Comparison of ENCODE assay signal across 16 mouse cellular contexts in genomic region chr19:28818286-28818685, GRCm38 (mm10). TPM values are rescaled to one million over a fixed set of nuclear protein-coding genes. Genes with fewer than 3 reads are reported as not detected.
DNase-seq lines count a peak whose midpoint lies in the region; ATAC-seq and TF ChIP-seq lines count a peak whose summit lies in the region.
"Had no signal": no experiment of that assay in that cellular context is flagged by ENCODE, and none has a peak within 500 bp of the region (broad histone marks: within the 10 kb centered on the region; RNA-seq: fewer than 3 reads in every experiment).

No protein-coding gene starts in this region.

- H3K27me3 ChIP-seq in kidney, postnatal 0 days (ENCODE audit: insufficient read depth, low read length), result no peaks in the 10 kb centered on the region
- H3K27me3 ChIP-seq in kidney, embryonic 16.5 days (ENCODE audit: insufficient read depth, low read length), result no peaks in the 10 kb centered on the region
- no peaks in the 10 kb centered on the region for H3K27me3 ChIP-seq in forebrain, postnatal 0 days (ENCODE audit: insufficient read depth, low read length)
- H3K27me3 ChIP-seq: hindbrain, embryonic 15.5 days; limb, embryonic 13.5 days had no signal

- no peak overlapping the region for H3K27ac ChIP-seq in kidney, postnatal 0 days
- H3K27ac ChIP-seq in kidney, embryonic 16.5 days (ENCODE audit: low read length), result no peak overlapping the region
- no peak overlapping the region for H3K27ac ChIP-seq in forebrain, postnatal 0 days (ENCODE audit: low read depth, low read length)
- H3K27ac ChIP-seq: hindbrain, embryonic 15.5 days; limb, embryonic 13.5 days had no signal

- no peak overlapping the region for H3K4me3 ChIP-seq in kidney, postnatal 0 days (replicated peaks; ENCODE audit: low read depth, low read length)
- H3K4me3 ChIP-seq in kidney, embryonic 16.5 days (ENCODE audit: low read length), result no peak overlapping the region
- H3K4me3 ChIP-seq in forebrain, postnatal 0 days (ENCODE audit: low read depth, low read length), result no peak overlapping the region
- H3K4me3 ChIP-seq: erythroblast, embryonic 14.5 days; hindbrain, embryonic 15.5 days; limb, embryonic 13.5 days had no signal

- no peaks in the 10 kb centered on the region for H3K9me3 ChIP-seq in kidney, postnatal 0 days (replicated peaks; ENCODE audit: low read length)
- H3K9me3 ChIP-seq in kidney, embryonic 16.5 days (ENCODE audit: low read length), result no peaks in the 10 kb centered on the region
- no peaks in the 10 kb centered on the region for H3K9me3 ChIP-seq in forebrain, postnatal 0 days (ENCODE audit: low read length)
- H3K9me3 ChIP-seq: hindbrain, embryonic 15.5 days; limb, embryonic 13.5 days had no signal

- 81% methylated on average over 4 of the region's 4 CpGs for WGBS in kidney, postnatal 0 days
- 70% methylated on average over 4 of the region's 4 CpGs for whole genome bisulfite sequencing in kidney, embryonic 16.5 days
- WGBS in forebrain, postnatal 0 days, result 85% methylated on average over 4 of the region's 4 CpGs

- H3K4me2 ChIP-seq in kidney, postnatal 0 days (ENCODE audit: low read length), result no peak overlapping the region
- H3K4me2 ChIP-seq in kidney, embryonic 16.5 days (replicated peaks; ENCODE audit: low read depth, low read length), result no peak overlapping the region
- no peak overlapping the region for H3K4me2 ChIP-seq in forebrain, postnatal 0 days (ENCODE audit: low read depth)
- H3K4me2 ChIP-seq: hindbrain, embryonic 15.5 days; limb, embryonic 13.5 days had no signal

- no peaks in the 10 kb centered on the region for H3K36me3 ChIP-seq in kidney, postnatal 0 days (ENCODE audit: insufficient read depth, low read length)
- no peaks in the 10 kb centered on the region for H3K36me3 ChIP-seq in kidney, embryonic 16.5 days (ENCODE audit: insufficient read depth, low read length)
- no peaks in the 10 kb centered on the region for H3K36me3 ChIP-seq in forebrain, postnatal 0 days (ENCODE audit: insufficient read depth)
- H3K36me3 ChIP-seq: hindbrain, embryonic 15.5 days; limb, embryonic 13.5 days had no signal

- no peak for TF ChIP-seq CTCF in kidney, postnatal 0 days (IDR thresholded peaks at IDR 0.05; ENCODE audit: low read depth)
- no peak for TF ChIP-seq CTCF in forebrain, postnatal 0 days (IDR thresholded peaks at IDR 0.05; ENCODE audit: low read depth)

- no peak for ATAC-seq in kidney, postnatal 0 days (replicated peaks; ENCODE audit: low FRiP score, low read depth)
- no peak for ATAC-seq in kidney, embryonic 16.5 days (ENCODE audit: low FRiP score, low TSS enrichment)
- ATAC-seq in forebrain, postnatal 0 days, result no peak
- ATAC-seq: forebrain, embryonic 16.5 days; liver, postnatal 0 days had no signal

- peak; percentile 67 for DNase-seq in kidney, postnatal 0 days (ENCODE audit: low spot score)
- DNase-seq in 416B (ENCODE audit: low read depth), result peak; percentile 42
- peak; percentile 78 for DNase-seq in NIH3T3 (ENCODE audit: low read depth)
- DNase-seq in induced T-regulatory cell, adult 2 months (ENCODE audit: low read depth), result peak; percentile 3
- DNase-seq in forebrain, postnatal 0 days, result no peak
- no peak for DNase-seq in urinary bladder, postnatal 36 days (ENCODE audit: low spot score in 2 of 2)
- no peak for DNase-seq in spleen, postnatal 36 days (ENCODE audit: low spot score in 2 of 2)
- DNase-seq: adrenal gland, postnatal 36 days; liver, postnatal 0 days; right cerebral cortex, postnatal 14 days had no signal

- H3K4me1 ChIP-seq in kidney, postnatal 0 days (replicated peaks; ENCODE audit: insufficient read depth, low read length), result no peaks in the 10 kb centered on the region
- no peaks in the 10 kb centered on the region for H3K4me1 ChIP-seq in kidney, embryonic 16.5 days (ENCODE audit: insufficient read depth, low read length)
- H3K4me1 ChIP-seq in forebrain, postnatal 0 days (ENCODE audit: insufficient read depth), result no peaks in the 10 kb centered on the region
- H3K4me1 ChIP-seq: hindbrain, embryonic 15.5 days; limb, embryonic 13.5 days had no signal

- H3K9ac ChIP-seq in kidney, postnatal 0 days (ENCODE audit: low read depth, low read length), result no peak overlapping the region
- no peak overlapping the region for H3K9ac ChIP-seq in kidney, embryonic 16.5 days (replicated peaks; ENCODE audit: low read length)
- H3K9ac ChIP-seq in forebrain, postnatal 0 days, result no peak overlapping the region
- H3K9ac ChIP-seq: hindbrain, embryonic 15.5 days; limb, embryonic 13.5 days; liver, postnatal 0 days had no signal

RNA-seq across cellular contexts. Expression of gene Slc1a1, which starts 16.6 kb away (rescaled TPM):
- 20.5 and 22.8 TPM in 2 replicates for polyA plus RNA-seq in kidney, postnatal 0 days (2015; fragmentation: Nextera tagmentation; extraction: Ambion mirVana)
- 7.0 and 7.9 TPM in 2 replicates for polyA plus RNA-seq in kidney, embryonic 16.5 days (2015; fragmentation: Nextera tagmentation; extraction: Ambion mirVana)
- total RNA-seq in forebrain, postnatal 0 days (2014; rRNA removed), result 74.2 and 78.0 TPM in 2 replicates
- 34.9 and 49.2 TPM in 2 replicates for polyA plus RNA-seq in forebrain, postnatal 0 days (2015; fragmentation: Nextera tagmentation; extraction: Ambion mirVana)
- total RNA-seq: granulocyte monocyte progenitor cell, adult 5-6 weeks had no signal
- polyA plus RNA-seq: erythroblast, embryonic 14.5 days had no signal

Comparison
In these comparisons a context has a peak if more than half of its experiments do, and no peak if none do; other contexts are left out.
1. DNase-seq: peak in kidney, postnatal 0 days (single experiment), 416B (single experiment), NIH3T3 (single experiment) and induced T-regulatory cell, adult 2 months (single experiment); none in forebrain, postnatal 0 days (single experiment), urinary bladder, postnatal 36 days (0 of 2) and spleen, postnatal 36 days (0 of 2).